Mouse (Mus musculus) frontal cortex, postnatal 36 days (tissue): ENCODE results near the gene Gm21921.
"Not testable (repeated sequence)": the region's sequence is repeated elsewhere in the genome, so short reads cannot be mapped to it uniquely, and the experiment has no call there.

Experiments
- DNase-seq, 2 experiments: peaks; one replicate each; pipeline ENCODE4 v3.0.0; 2022; ENCODE audit warnings: low spot score in 2 of 2

Gene Gm21921

DNA sequence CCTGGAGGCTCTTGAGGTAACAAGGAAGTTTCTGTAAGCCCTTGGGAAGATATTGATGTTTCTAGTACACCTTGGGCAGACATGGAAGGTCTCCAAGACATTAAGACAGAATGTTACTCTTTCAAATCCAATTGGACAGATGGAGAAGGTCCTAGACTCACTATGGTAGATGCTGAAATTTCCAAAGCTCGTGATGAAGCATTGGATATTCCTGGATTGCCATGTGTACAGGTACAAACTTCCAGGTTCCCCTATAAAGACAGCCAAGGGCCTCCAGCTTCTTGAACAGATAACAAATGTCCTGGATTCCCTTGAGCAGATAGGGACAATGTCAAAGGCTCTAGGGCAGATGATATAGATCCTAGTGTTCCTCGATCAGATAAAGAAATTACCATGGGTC, at the start of gene Gm21921:
Gene Gm21921, minus strand, starts transcription at position 101 of the 400 bp plus-strand sequence.
- DNase-seq, result not testable (repeated sequence)
